Mouse (Mus musculus) fibroblast of lung, adult 2 months (primary cell): Measurements from ENCODE around the gene Anp32e.
"Not testable (repeated sequence)": the region's sequence is repeated elsewhere in the genome, so short reads cannot be mapped to it uniquely, and the experiment has no call there.

Experiments used
- DNase-seq: peaks from one replicate; pipeline ENCODE4 v3.0.0-alpha.2; 2011; ENCODE audit warnings: low read depth

The Anp32e gene

GRCm38 (mm10) chr3:95977587-95977986 is 48.5 kb downstream of the Anp32e start:
- DNase-seq = not testable (repeated sequence)

GRCm38 (mm10) chr3:95978265-95978664 is 49.2 kb downstream of the Anp32e start:
- no peak for DNase-seq

- DNase-seq = no peak
Observed at GRCm38 (mm10) chr3:95980276-95980970, 51.4 kb downstream of the Anp32e start.

- no peak for DNase-seq
Observed at GRCm38 (mm10) chr3:95982129-95982528, 53.1 kb downstream of the Anp32e start.

GRCm38 (mm10) chr3:95985209-95986000 is 56.4 kb downstream of the Anp32e start:
- DNase-seq = no peak

- no peak for DNase-seq
Observed at GRCm38 (mm10) chr3:95986001-95986622, 57.1 kb downstream of the Anp32e start.

GRCm38 (mm10) chr3:95986984-95987383 is 57.9 kb downstream of the Anp32e start:
- no peak for DNase-seq

- no peak for DNase-seq
Observed at GRCm38 (mm10) chr3:95987386-95988110, 58.5 kb downstream of the Anp32e start.

- no peak for DNase-seq
Observed at GRCm38 (mm10) chr3:95988138-95988537, 59.1 kb downstream of the Anp32e start.

- no peak for DNase-seq
Observed at GRCm38 (mm10) chr3:95988969-95989368, 59.9 kb downstream of the Anp32e start.

- DNase-seq = no peak
Observed at GRCm38 (mm10) chr3:95990413-95990941, 61.4 kb downstream of the Anp32e start.

- no peak for DNase-seq
Observed at GRCm38 (mm10) chr3:95992990-95993603, 64.1 kb downstream of the Anp32e start.

GRCm38 (mm10) chr3:95993881-95994280 is 64.8 kb downstream of the Anp32e start:
- no peak for DNase-seq

GRCm38 (mm10) chr3:95994381-95994846 is 65.4 kb downstream of the Anp32e start:
- no peak for DNase-seq

- no peak for DNase-seq
Observed at GRCm38 (mm10) chr3:95994975-95995801, 66.1 kb downstream of the Anp32e start.

- no peak for DNase-seq
Observed at GRCm38 (mm10) chr3:95995802-95996428, 66.9 kb downstream of the Anp32e start, which contains the start of gene Plekho1. TSS of gene Plekho1 (minus strand) at chr3:95996001.

- DNase-seq = no peak
Observed at GRCm38 (mm10) chr3:95996451-95997073, 67.5 kb downstream of the Anp32e start.
